Mouse (Mus musculus) forebrain, embryonic 14.5 days (tissue): ENCODE results near the gene Myom1. TPM values are rescaled to one million over a fixed set of nuclear protein-coding genes. Genes with fewer than 3 reads are reported as not detected.
"Not testable (repeated sequence)": the region's sequence is repeated elsewhere in the genome, so short reads cannot be mapped to it uniquely, and the experiment has no call there.

Experiments used
- ATAC-seq: fragments of 200-750 bp; cut with Nextera tagmentation; 2 replicates; pipeline ENCODE4 v1.8.0; 2017; ENCODE audit warnings: mild to moderate bottlenecking, moderate library complexity
- DNase-seq: peaks from one replicate; pipeline ENCODE4 v3.0.0-alpha.2; 2015; ENCODE audit warnings: low spot score
- H3K27ac ChIP-seq: fragments of 300-500 bp; sonication (generic); 2 replicates; pipeline ENCODE4 v1.5.1; 2014; ENCODE audit warnings: low read depth, mild to moderate bottlenecking, control low read depth, low read length, moderate library complexity
- H3K27me3 ChIP-seq: fragments of 300-500 bp; sonication (generic); replicated peaks from 2 replicates; pipeline ENCODE4 v1.6.1; 2014; ENCODE audit warnings: low read length, control low read depth, mixed read lengths; ENCODE audit not compliant: control insufficient read depth, insufficient read depth
- H3K36me3 ChIP-seq: fragments of 300-500 bp; sonication (generic); 2 replicates; pipeline ENCODE4 v1.6.1; 2014; ENCODE audit warnings: low read length, control low read depth; ENCODE audit not compliant: control insufficient read depth, insufficient read depth
- H3K4me1 ChIP-seq: fragments of 300-500 bp; sonication (generic); 2 replicates; pipeline ENCODE4 v1.6.1; 2014; ENCODE audit warnings: antibody characterized with exemption, low read length, control low read depth; ENCODE audit not compliant: control insufficient read depth, insufficient read depth
- H3K4me2 ChIP-seq: fragments of 300-500 bp; sonication (generic); 2 replicates; pipeline ENCODE4 v1.6.1; 2014; ENCODE audit warnings: mild to moderate bottlenecking, control low read depth, low read length
- H3K4me3 ChIP-seq: fragments of 300-500 bp; sonication (generic); 2 replicates; pipeline ENCODE4 v1.5.1; 2014; ENCODE audit warnings: low read depth, low read length, control low read depth
- H3K9ac ChIP-seq: fragments of 300-500 bp; sonication (generic); 2 replicates; pipeline ENCODE4 v1.6.1; 2014; ENCODE audit warnings: mild to moderate bottlenecking, low read length, control low read depth, moderate library complexity
- H3K9me3 ChIP-seq: fragments of 300-500 bp; sonication (generic); replicated peaks from 2 replicates; pipeline ENCODE4 v1.6.1; 2016; ENCODE audit warnings: low read length, control low read depth, mixed read lengths; ENCODE audit not compliant: control insufficient read depth
- WGBS: fragments of 180-500 bp; shearing (Covaris S2); extraction: QIAGEN DNeasy Blood & Tissue Kit; methylation state at CpG from one replicate; pipeline ENCODE4 v1.1.7; 2014; 5-methylcytosine and 5-hydroxymethylcytosine counted together
- polyA plus RNA-seq: library from polyadenylated mRNA; unstranded; fragments of >200 nt; fragmentation: Nextera tagmentation; extraction: Ambion mirVana; gene quantifications from 2 replicates; pipeline ENCODE4 v1.2.1, GENCODE M21; 2014

The Myom1 gene
- polyA plus RNA-seq, 1 experiment from 2014 or later, result 1.0 TPM

DNA sequence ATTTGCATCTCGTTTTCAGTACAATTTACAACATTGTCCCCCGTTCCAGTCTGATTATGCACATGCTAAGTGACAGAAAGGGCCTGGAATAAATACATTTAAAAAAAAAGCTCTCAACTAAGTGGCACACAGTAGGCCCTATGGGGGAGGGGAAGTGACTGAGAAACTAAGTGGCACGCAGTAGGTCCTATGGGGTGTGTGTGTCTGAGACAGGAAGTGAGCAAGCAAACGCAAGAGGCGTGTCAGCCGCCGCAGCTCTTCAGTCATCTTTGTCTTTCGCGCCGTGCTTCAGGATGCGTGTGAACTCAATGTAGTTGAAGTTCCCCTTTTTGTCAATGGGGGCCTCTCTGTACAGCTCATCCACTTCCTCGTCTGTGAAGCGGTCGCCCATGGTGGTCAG is 28.4 kb upstream of the Myom1 start:
- not testable (repeated sequence) for H3K4me1 ChIP-seq, H3K4me2 ChIP-seq, H3K27ac ChIP-seq, H3K9ac ChIP-seq, H3K27me3 ChIP-seq, DNase-seq, H3K4me3 ChIP-seq, ATAC-seq, H3K9me3 ChIP-seq
- WGBS, result 91% methylated on average over 14 of the region's 14 CpGs
- H3K36me3 ChIP-seq, result peaks cover 40% of the 10 kb centered on the region

GRCm38 (mm10) chr17:70977799-70978198 is 24.6 kb upstream of the Myom1 start:
- no peak for DNase-seq
- no peak for ATAC-seq
- H3K9me3 ChIP-seq, result no peaks in the 10 kb centered on the region

GRCm38 (mm10) chr17:70979345-70980223 is 22.8 kb upstream of the Myom1 start:
- Histone ChIP-seq H3K27me3 (no peaks in the 10 kb centered on the region), H3K4me2 (no peak overlapping the region), H3K9ac (no peak overlapping the region), H3K4me3 (no peak overlapping the region), H3K9me3 (no peaks in the 10 kb centered on the region), H3K4me1 (no peaks in the 10 kb centered on the region), H3K27ac (no peak overlapping the region), H3K36me3 (peaks cover 49% of the 10 kb centered on the region)
- WGBS, result 90% methylated on average over 20 of the region's 20 CpGs
- ATAC-seq (no peak), DNase-seq (no peak)

More at GRCm38 (mm10) chr17:70977799-70978198, 24.6 kb upstream of the Myom1 start:
- Histone ChIP-seq H3K9ac (no peak overlapping the region), H3K4me3 (no peak overlapping the region), H3K4me1 (no peaks in the 10 kb centered on the region), H3K36me3 (peaks cover 63% of the 10 kb centered on the region), H3K27me3 (no peaks in the 10 kb centered on the region), H3K27ac (no peak overlapping the region), H3K4me2 (no peak overlapping the region)
- WGBS, result 95% methylated on average over 6 of the region's 6 CpGs

DNA sequence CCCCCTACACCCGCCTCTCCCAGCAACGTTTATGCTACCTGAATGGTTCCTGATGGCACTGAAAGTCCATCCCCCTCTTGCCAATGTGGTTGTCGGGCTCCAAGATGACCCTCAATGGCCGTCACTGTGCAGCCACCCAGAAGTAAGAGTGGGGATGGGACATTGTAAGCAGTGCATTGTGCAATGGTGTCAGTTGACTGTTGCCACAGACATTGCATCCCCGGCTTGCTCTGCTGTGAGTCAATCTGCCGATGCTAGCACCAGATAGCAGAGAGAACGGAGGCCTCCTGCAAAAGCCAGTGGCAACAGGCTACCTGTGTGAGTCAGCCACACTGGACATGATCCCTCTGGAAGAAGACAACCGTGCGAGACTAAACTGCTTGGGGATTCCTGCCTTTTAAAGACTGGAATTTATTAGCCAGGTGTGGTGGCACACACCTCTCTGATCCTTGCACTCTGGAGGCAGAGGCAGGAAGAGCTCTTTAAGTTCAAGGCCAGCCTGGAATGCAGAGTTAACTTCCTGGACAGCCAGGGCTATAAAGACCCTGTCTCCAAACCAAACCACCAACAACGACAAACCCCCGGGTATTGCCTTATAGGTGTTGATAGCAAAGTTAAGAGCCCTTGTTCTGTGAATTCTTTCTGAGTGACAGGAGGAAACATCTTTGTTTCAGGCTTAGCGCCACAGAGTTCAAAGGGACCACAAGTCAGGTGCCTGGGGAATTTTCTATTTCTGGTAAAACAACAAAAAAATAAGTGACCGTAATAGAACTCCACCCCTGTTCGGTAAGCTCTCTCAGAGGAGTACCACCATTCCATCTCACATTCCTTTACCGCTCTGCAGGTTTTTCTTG is 16.7 kb upstream of the Myom1 start:
- ATAC-seq, result no peak
- Histone ChIP-seq H3K27me3 (no peaks in the 10 kb centered on the region), H3K4me2 (no peak overlapping the region), H3K9me3 (no peaks in the 10 kb centered on the region), H3K27ac (no peak overlapping the region), H3K9ac (no peak overlapping the region), H3K36me3 (peaks cover 38% of the 10 kb centered on the region), H3K4me3 (no peak overlapping the region), H3K4me1 (peaks cover 9% of the 10 kb centered on the region; the same call in 1 of the 2 replicates)
- no peak for DNase-seq
- 93% methylated on average over 15 of the region's 15 CpGs for WGBS

DNA sequence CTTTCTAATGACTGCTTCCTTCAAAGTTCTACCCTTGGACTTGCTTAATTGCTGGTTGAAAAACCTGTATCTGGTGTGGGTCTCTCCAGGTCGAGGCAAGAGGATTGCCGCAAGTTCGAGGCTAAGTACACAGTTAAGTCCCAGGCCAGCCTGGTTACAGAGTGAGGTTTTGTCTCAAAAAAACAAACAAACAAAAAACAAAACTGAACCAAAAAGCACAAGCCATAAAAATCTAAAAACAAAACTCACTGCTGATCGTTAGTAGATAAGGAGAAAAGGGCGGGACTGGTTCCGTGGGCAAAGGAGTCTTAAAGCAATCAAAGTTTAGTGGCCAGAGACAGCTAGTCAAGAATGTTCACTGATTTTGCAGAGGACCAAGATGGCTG is 16.1 kb upstream of the Myom1 start:
- WGBS, result 93% methylated on average over 6 of the region's 6 CpGs
- H3K9me3 ChIP-seq, result no peaks in the 10 kb centered on the region
- no peak for DNase-seq

DNA sequence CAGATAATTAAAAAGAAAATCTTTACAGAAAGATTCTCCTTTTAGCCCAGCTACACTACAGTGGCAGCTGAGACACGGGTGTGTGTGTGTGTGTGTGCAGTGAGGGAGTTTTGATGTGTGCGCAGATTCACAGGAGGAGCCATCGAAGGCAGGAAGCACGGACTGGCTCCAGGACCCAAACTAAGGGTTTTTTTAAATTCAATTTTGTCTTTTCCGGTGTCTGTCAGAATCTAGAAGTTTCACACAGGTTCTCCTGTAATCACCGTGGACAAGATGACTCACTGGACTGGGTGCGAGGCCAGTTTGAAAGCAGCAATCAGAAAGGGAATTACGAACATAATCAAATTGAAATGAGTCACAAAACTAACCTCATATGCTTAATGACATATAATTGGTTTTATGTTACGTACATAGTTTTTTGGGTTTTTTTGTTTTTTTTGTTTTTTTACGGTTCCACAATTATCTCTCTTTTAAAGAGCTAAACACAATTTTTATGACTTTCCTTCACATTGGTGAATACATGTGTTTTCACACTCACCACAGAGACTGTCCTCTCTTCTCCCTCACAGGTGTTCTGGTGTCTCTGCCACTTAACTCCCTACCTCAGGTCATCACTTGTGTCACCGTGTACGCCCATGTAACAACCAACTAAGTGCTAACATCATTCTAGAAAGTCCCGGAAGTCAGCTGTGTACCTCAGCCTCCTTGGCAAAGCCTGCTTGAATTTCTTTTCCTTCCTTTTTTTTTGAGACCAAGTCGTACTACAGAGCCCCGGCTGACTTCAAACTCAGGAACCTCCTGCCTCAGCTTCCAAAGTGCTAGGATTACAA is 15.4 kb upstream of the Myom1 start:
- ATAC-seq (no peak), DNase-seq (no peak)
- Histone ChIP-seq H3K4me3 (no peak overlapping the region), H3K4me1 (peaks cover 14% of the 10 kb centered on the region; the same call in 1 of the 2 replicates), H3K27me3 (no peaks in the 10 kb centered on the region), H3K9me3 (no peaks in the 10 kb centered on the region), H3K36me3 (peaks cover 24% of the 10 kb centered on the region), H3K9ac (no peak overlapping the region), H3K27ac (no peak overlapping the region), H3K4me2 (no peak overlapping the region)
- 93% methylated on average over 15 of the region's 15 CpGs for WGBS

More for the DNA sequence above, 16.1 kb upstream of the Myom1 start:
- H3K27ac ChIP-seq, result no peak overlapping the region
- H3K4me2 ChIP-seq, result no peak overlapping the region
- no peak overlapping the region for H3K4me3 ChIP-seq
- ATAC-seq, result no peak
- peaks cover 31% of the 10 kb centered on the region for H3K36me3 ChIP-seq
- no peak overlapping the region for H3K9ac ChIP-seq
- H3K4me1 ChIP-seq, result peaks cover 13% of the 10 kb centered on the region; the same call in 1 of the 2 replicates
- H3K27me3 ChIP-seq, result no peaks in the 10 kb centered on the region

- Histone ChIP-seq H3K4me2 (no peak overlapping the region), H3K9me3 (no peaks in the 10 kb centered on the region), H3K27ac (no peak overlapping the region), H3K4me3 (no peak overlapping the region), H3K9ac (no peak overlapping the region), H3K36me3 (peaks cover 18% of the 10 kb centered on the region; the same call in 1 of the 2 replicates), H3K4me1 (peaks cover 14% of the 10 kb centered on the region; the same call in 1 of the 2 replicates), H3K27me3 (no peaks in the 10 kb centered on the region)
- no peak for ATAC-seq
- 92% methylated on average over 12 of the region's 12 CpGs for WGBS
- no peak for DNase-seq
These were observed 14.1 kb upstream of the Myom1 start for GRCm38 (mm10) chr17:70988337-70988767.

- Histone ChIP-seq H3K36me3 (peaks cover 16% of the 10 kb centered on the region; the same call in 1 of the 2 replicates), H3K9ac (peak overlapping the region; percentile 94), H3K9me3 (no peaks in the 10 kb centered on the region), H3K4me3 (peak overlapping the region; percentile 94), H3K27me3 (no peaks in the 10 kb centered on the region), H3K27ac (peak overlapping the region; percentile 94; the same call in 1 of the 2 replicates), H3K4me1 (peaks cover 14% of the 10 kb centered on the region; the same call in 1 of the 2 replicates), H3K4me2 (peak overlapping the region; percentile 84)
- ATAC-seq (no peak), DNase-seq (no peak)
- 39% methylated on average over 8 of the region's 8 CpGs for WGBS
These were observed 13.0 kb upstream of the Myom1 start for GRCm38 (mm10) chr17:70989430-70989829.
